Mouse (Mus musculus) intestine, embryonic 16.5 days (tissue): Measurements from ENCODE around the gene Scd2. TPM values are rescaled to one million over a fixed set of nuclear protein-coding genes. Genes with fewer than 3 reads are reported as not detected.
A peak's percentile ranks its signal among the peaks of the same experiment; 100 is the strongest.

Experiments
- microRNA-seq: library from miRNA; unstranded; fragments of <30 nt; microRNA quantifications from one replicate; pipeline ENCODE4, GENCODE M21; 2016
- polyA plus RNA-seq: library from polyadenylated mRNA; unstranded; fragments of >200 nt; fragmentation: Nextera tagmentation; extraction: Ambion mirVana; gene quantifications from 2 replicates; pipeline ENCODE4 v1.2.1, GENCODE M21; 2015

The Scd2 gene
- polyA plus RNA-seq, 1 experiment from 2014 or later = 452 TPM

Small RNAs within 50 kb of the gene (microRNA-seq; reads per million reads assigned to microRNA genes)
- gene Mir5114 = 2.5 reads per million, percentile 5 among the genes with 10 or more reads in this experiment

Other genes starting within 250 kb of the Scd2 start
- gene Erlin1, start 223.9 kb upstream of the Scd2 start, polyA plus RNA-seq = 43.9 and 45.3 TPM in 2 replicates
- 40.0 and 40.2 TPM in 2 replicates for gene Chuk, start 186.2 kb upstream of the Scd2 start, polyA plus RNA-seq
- 27.3 and 28.2 TPM in 2 replicates for gene Cwf19l1, start 157.8 kb upstream of the Scd2 start, polyA plus RNA-seq
- gene Bloc1s2, start 147.2 kb upstream of the Scd2 start, polyA plus RNA-seq = 84.5 and 90.9 TPM in 2 replicates
- 0.04 TPM in 1 of 2 replicates, not detected in the other for gene Pkd2l1, start 101.2 kb upstream of the Scd2 start, polyA plus RNA-seq
- gene Scd3, start 90.4 kb upstream of the Scd2 start, polyA plus RNA-seq = 0.12 and 0.27 TPM in 2 replicates
- 0.09 and 0.22 TPM in 2 replicates for gene Scd4, start 39.4 kb downstream of the Scd2 start, polyA plus RNA-seq
- 5.5 and 5.7 TPM in 2 replicates for gene Scd1, start 114.2 kb downstream of the Scd2 start, polyA plus RNA-seq
- not detected in 2 replicates for gene Wnt8b, start 199.8 kb downstream of the Scd2 start, polyA plus RNA-seq